Mouse (Mus musculus) testis, adult 2 months (tissue): ENCODE measurements at regions not wholly inside any gene's neighbourhood (a gene's known extent, or its start where the extent isn't known, plus 50 kb on each side); places are given as distances from the start of the nearest gene placed in this dataset.

Experiments used
- CTCF ChIP-seq: fragments of 200-500 bp; IDR thresholded peaks from 2 replicates; pipeline ENCODE4 v1.5.1; 2012; ENCODE audit warnings: low read depth, mild to moderate bottlenecking, inconsistent platforms, low read length, moderate library complexity; ENCODE audit not compliant: control insufficient read depth, insufficient read depth, insufficient replicate concordance
- POLR2A ChIP-seq: fragments of 200-500 bp; IDR thresholded peaks from 2 replicates; pipeline ENCODE4 v1.6.1; 2012; ENCODE audit warnings: low read depth, mild to moderate bottlenecking, inconsistent platforms, low read length, moderate library complexity; ENCODE audit not compliant: control insufficient read depth

DNA sequence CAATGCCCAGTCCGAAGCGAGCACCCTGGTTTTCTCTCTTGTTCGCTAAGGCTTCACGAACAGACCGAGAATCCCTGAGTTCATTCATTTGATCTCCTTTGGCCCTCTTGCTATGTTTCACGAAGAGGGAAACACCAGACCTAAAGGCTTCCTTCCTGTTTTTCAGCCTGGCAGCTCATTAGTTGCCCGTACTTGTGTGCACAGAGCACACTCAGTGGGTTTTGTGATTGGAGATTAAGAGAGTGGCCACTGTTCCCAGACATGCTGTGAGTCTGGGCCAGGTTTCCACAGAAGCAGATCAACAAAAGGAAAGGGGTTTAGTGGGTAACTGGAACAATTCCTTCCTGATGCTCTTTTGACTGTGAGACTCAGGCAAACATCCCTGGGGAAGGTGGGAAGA is 331.5 kb upstream of the Kazn start:
- TF ChIP-seq CTCF (no peak), POLR2A (no peak)
